Mouse (Mus musculus) embryo, embryonic 10.5 days (tissue): ENCODE results near the gene Cdkl4.

Experiments used
- DNase-seq: peaks from one replicate; pipeline ENCODE4 v3.0.0-alpha.2; 2015; ENCODE audit warnings: low spot score

The Cdkl4 gene

DNA sequence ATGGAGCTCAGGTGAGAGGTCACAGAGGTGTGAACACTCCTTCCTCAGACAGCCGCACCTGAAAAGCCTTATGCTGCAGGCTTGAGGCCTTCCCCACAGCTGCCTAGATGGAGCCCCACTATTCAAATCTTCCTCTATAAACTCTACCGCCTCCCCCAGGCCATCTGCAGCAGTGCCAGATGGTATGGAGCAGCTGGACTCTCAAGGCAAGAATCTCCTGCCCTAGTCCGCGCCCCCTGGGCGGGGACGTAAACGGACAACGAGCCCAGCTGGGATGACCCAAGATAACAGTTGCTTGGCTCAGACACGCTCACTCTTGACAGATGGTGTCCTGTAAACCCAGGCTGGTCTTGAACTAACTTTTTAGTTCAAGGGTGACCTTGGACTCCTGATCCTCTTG lies 60.4 kb downstream of the Cdkl4 start:
- DNase-seq, result peak; percentile 14

DNA sequence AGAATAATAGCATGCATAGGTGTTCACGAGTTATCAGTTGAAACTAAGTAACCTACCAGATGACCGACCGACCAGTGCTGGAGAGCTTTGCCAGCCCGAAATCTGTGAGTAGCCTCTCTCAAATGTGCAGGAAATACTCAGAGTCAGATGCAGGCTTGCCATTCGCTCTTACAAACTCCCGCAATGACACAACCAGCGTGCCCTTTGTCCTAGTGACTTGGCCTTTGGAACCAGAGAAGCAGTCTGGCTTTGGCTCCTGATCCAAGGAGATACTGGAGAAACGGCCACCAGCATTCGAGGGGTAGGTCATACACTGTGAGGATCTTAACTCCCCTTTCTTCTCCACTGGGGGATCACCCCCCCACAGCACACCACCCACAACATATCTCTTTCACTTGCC lies 61.7 kb downstream of the Cdkl4 start:
- no peak for DNase-seq

GRCm38 (mm10) chr17:80515513-80515912 lies 62.1 kb downstream of the Cdkl4 start:
- no peak for DNase-seq

DNA sequence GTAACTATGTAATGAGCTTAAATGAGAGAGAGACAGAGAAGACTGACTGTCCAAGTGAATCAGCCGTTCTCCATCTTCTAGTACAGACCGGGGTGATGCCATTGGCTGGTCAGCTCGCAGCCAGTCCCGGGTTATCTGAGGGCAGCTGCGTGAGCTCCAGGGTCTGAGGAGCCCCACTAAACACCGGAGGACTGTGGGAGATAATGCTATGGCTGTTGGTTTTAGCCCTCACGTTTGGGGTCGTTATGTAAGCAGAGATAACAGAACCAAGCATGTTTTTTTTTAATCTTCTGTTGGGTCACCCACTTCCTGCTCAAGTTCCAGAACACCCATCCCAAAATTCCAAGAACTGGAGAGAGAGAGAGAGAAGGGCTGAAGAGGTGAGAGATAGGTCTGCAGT lies 63.8 kb downstream of the Cdkl4 start:
- no peak for DNase-seq

DNA sequence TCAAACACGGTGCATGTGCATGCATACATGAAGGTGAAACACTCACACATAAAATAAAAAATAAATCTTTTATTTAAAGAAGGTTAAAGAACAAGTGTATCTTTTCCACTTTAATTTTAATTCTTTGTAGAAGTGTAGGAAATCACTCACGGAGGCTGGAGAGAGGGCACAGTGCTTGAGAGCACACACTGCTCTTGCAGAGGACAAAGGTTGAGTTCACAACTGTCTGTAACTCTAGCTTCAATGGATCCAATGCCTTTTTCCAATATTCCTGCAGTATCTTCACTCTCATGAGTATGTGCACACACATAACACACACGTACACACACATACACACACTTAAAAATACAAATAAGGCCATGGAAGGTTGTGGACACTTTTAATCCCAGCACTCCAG lies 67.2 kb downstream of the Cdkl4 start:
- no peak for DNase-seq

GRCm38 (mm10) chr17:80509494-80510458 lies 67.8 kb downstream of the Cdkl4 start:
- no peak for DNase-seq

DNA sequence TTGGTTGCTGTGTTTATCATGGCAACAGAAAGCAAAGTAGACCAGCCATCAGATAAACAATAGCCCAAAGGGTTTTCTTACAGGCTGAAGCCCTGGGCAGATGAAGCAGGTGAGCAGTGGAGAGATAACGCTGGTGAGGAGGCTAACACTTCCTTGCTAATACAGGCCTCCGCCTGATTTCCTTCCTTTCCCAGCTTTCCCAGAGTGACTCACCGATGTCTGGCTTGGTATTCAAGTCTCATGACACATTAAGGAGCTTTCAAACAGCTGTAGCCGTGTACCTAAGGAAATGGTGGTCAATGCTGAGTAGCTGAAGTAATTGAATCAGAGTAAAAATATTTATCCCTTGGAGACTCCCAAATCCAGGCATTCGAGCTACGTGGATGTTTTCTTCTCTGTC lies 71.8 kb downstream of the Cdkl4 start:
- no peak for DNase-seq

- no peak for DNase-seq
Measured at GRCm38 (mm10) chr17:80505342-80505741, 72.3 kb downstream of the Cdkl4 start.

- DNase-seq, result no peak
Measured at GRCm38 (mm10) chr17:80501805-80502172, 75.8 kb downstream of the Cdkl4 start.

- DNase-seq, result no peak
Measured at GRCm38 (mm10) chr17:80501037-80501804, 76.4 kb downstream of the Cdkl4 start.

- no peak for DNase-seq
Measured at GRCm38 (mm10) chr17:80500025-80500424, 77.6 kb downstream of the Cdkl4 start.

GRCm38 (mm10) chr17:80498600-80499268 lies 78.9 kb downstream of the Cdkl4 start:
- no peak for DNase-seq

DNA sequence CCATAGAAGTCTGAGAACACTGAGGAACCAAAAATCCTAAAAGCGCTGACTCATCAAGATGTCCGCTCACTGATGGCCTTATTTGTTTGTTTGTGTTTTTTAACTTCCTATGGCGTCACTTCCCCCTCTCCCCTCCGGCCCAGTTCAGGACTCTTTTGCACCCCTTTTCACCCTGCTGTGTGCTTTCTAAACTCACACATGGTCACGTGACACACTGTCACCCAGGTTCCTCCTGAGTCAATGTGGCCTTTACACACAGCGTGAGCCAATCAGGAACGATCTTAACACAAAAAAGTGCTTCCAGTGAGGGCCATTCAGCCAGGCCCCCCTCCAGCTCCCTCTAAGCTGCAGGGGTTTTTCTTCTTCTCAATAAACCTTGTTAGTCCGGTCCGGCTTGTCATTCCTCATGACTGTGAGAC lies 80.4 kb downstream of the Cdkl4 start:
- DNase-seq, result peak; percentile 22

- no peak for DNase-seq
Measured at GRCm38 (mm10) chr17:80496607-80497170, 80.9 kb downstream of the Cdkl4 start.

- DNase-seq, result no peak
Measured at GRCm38 (mm10) chr17:80496185-80496584, 81.4 kb downstream of the Cdkl4 start.

DNA sequence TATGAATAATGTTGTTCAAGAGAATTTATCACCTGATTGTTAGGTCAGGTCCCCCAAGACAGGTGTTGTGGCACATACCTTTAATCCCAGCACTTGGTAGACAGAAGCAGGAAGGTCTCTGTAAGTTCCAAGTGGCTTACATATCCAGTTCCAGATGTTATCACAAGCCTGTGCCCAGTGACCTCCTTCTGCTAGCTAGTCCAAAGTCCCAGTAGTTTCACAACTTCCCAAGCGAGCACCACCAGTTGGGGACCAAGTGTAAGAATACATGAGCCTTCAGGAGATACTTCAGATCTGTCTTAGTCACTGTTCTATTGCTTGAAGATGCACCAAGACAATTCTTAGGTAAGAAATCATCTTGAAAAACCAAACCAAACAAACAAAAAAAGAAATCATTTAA lies 83.7 kb downstream of the Cdkl4 start:
- DNase-seq, result no peak

DNA sequence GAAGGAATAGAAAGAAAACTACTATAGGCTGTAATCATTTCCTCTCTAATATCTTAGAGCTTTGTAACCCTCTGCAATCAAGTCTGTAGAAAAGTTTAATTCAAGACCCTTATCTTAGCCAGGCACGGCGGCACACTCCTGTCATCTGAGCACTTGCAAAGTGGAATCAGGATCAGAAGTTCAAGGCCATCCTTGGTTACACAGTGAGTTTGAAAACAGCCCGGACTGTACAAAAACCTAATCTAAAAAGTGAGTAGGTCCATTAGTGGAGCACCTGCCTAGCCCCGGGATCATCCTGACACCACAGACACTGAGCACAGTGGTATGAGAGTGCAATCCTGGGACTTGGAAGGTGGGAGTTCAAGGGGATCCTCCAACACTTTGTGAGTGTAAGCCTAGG lies 84.8 kb downstream of the Cdkl4 start:
- DNase-seq, result no peak

- no peak for DNase-seq
Measured at GRCm38 (mm10) chr17:80492274-80492673, 85.3 kb downstream of the Cdkl4 start.

DNA sequence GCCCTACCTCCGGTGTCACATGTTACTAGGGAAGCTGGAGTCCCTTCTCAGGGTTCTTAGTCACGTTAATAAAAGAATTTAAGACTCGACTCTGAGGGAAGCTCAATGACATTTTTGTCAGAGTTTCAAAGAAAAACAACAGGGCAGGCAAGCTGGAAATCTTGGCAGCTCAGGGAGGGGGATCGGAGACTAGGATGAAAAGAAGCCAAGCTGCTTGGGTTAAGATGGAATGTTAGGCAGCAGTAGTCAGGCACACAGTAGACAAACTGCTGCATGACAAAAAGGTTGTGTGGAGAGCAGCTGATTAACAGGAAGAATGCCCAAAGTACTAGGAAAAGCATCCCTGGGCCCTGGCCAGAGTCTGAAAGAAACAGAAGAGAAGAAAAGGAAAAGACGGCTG lies 87.4 kb downstream of the Cdkl4 start:
- DNase-seq, result no peak

GRCm38 (mm10) chr17:80488918-80489317 lies 88.7 kb downstream of the Cdkl4 start:
- DNase-seq, result no peak

DNA sequence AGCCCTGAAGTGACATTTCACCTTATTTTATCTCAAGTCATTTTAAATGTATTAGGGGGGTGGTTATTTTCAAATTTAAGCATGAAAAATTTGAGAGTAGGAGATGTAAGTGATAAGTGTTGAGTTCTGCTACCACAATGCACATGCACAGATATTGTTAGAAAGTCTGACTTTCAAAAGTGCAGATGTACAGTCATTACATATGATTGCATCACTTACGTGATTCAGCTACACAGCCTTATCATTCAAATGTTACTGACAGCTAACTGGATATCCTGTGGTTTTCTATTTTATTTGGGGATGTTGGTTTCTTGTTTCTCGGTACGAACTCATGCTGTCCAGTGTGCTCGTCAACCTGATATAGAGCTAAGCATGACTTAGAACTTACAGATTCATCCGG lies 92.5 kb downstream of the Cdkl4 start:
- no peak for DNase-seq

DNA sequence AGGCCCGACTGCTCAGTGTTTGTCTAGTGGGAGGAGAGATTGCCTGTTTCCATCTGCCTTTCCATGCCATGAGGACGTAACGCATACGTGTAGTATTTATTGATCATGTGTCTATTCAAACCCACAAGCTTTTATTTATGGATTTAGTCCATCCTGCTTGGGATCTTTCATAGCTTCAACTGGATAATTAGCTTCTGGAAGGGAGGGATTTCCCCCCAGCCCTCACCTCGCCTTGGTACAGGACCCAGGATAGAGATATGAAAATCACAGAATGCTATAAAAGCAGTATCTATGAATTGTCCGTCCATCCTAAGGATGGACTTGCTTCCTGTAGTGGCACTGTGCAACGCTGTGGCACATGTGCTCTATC lies 96.8 kb downstream of the Cdkl4 start:
- no peak for DNase-seq
